Mouse (Mus musculus) midbrain, embryonic 12.5 days (tissue): Measurements from ENCODE around the gene Tmem181a. TPM values are rescaled to one million over a fixed set of nuclear protein-coding genes. Genes with fewer than 3 reads are reported as not detected.
"Not testable (repeated sequence)": the region's sequence is repeated elsewhere in the genome, so short reads cannot be mapped to it uniquely, and the experiment has no call there.

Source experiments
- ATAC-seq: fragments of 200-750 bp; cut with Nextera tagmentation; 2 replicates; pipeline ENCODE4 v1.8.0; 2017; ENCODE audit warnings: low read depth, moderate TSS enrichment, moderate library complexity; ENCODE audit not compliant: low FRiP score
- H3K27ac ChIP-seq: fragments of 300-500 bp; sonication (generic); replicated peaks from 2 replicates; pipeline ENCODE4 v1.5.1; 2016; ENCODE audit warnings: mild to moderate bottlenecking
- H3K27me3 ChIP-seq: fragments of 300-500 bp; sonication (generic); 2 replicates; pipeline ENCODE4 v1.6.1; 2016; ENCODE audit warnings: mild to moderate bottlenecking
- H3K36me3 ChIP-seq: fragments of 300-500 bp; sonication (generic); 2 replicates; pipeline ENCODE4 v1.6.1; 2016
- H3K4me1 ChIP-seq: fragments of 300-500 bp; sonication (generic); 2 replicates; pipeline ENCODE4 v1.6.1; 2016
- H3K4me2 ChIP-seq: fragments of 300-500 bp; sonication (generic); replicated peaks from 2 replicates; pipeline ENCODE4 v1.6.1; 2016; ENCODE audit warnings: mild to moderate bottlenecking, moderate library complexity
- H3K4me3 ChIP-seq: fragments of 300-500 bp; sonication (generic); 2 replicates; pipeline ENCODE4 v1.5.1; 2016; ENCODE audit warnings: mild to moderate bottlenecking
- H3K9ac ChIP-seq: fragments of 300-500 bp; sonication (generic); replicated peaks from 2 replicates; pipeline ENCODE4 v1.6.1; 2016; ENCODE audit warnings: mild to moderate bottlenecking, moderate library complexity
- H3K9me3 ChIP-seq: fragments of 300-500 bp; sonication (generic); 2 replicates; pipeline ENCODE4 v1.6.1; 2016; ENCODE audit warnings: mild to moderate bottlenecking
- WGBS: fragments of 180-500 bp; shearing (Covaris S2); methylation state at CpG from one replicate; pipeline ENCODE4 v1.1.7; 2016; 5-methylcytosine and 5-hydroxymethylcytosine counted together
- polyA plus RNA-seq: library from polyadenylated mRNA; unstranded; fragments of >200 nt; fragmentation: Nextera tagmentation; extraction: Ambion mirVana; gene quantifications from 2 replicates; pipeline ENCODE4 v1.2.1, GENCODE M21; 2016

Gene Tmem181a
- 28.1 and 29.1 TPM in 2 replicates for polyA plus RNA-seq

DNA sequence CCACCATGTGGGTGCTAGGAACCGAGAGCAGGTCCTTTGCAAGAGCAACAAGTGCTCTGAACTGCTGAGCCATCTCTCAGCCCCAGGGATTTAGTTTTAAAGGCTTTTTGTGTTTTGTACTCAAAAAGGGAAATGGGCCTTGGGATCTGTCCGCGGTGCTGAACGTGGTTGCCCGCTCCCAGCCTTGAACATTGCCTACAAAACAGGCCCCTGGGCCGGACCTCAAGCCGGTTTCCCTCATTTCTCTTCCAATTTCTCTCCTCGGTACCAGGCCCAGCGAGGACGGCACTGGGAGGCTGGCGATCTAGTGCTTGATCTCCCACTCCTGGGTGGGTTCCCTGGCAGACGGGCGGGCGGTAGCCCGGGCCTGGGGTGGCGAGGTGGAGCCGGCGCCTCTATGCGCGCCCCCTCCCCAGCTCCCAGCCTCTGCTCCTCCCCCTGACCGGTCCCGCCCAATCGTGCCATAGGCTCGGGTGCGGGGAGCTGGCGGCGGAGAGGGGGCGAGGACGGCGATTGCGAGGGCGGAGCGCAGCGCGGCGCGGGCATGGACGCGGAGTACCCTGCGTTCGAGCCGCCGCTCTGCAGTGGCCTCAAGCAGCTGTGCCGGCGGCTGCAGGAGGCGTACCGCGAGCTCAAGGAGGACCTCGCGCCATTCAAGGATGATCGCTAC, at the start of gene Tmem181a:
Tmem181a (plus strand) TSS at position 461 of the 670 bp plus-strand sequence.
- not testable (repeated sequence) for H3K4me1 ChIP-seq, H3K36me3 ChIP-seq, H3K27ac ChIP-seq, H3K9me3 ChIP-seq, H3K9ac ChIP-seq, H3K27me3 ChIP-seq
- ATAC-seq, result peak; percentile 56; the same call in 1 of the 2 replicates
- WGBS, result under 1% methylated on average over 22 of the region's 51 CpGs
- H3K4me3 ChIP-seq, result peak within 1 kb of the TSS; percentile 27
- H3K4me2 ChIP-seq, result peak within 1 kb of the TSS; percentile 46

DNA sequence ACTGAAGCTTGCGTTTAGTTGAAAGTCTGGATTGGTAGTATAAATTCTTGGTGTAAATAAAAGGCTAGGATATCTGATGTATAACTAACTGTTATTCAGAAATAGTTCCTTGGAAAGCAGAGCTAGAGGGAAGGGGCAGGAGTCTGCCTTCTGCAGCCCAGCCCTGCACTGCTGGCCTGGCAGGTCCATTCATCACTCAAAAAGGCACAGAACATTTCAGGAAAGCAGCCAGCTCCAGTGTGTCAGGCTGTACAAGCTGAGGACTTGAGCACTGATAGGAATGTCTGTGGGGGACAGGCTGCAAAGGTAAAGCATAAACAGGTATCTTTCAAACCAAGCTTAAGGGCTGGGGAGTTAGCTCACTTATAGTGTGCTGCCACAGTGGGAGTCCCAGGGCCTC, 44.9 kb upstream of the Tmem181a start:
- no peak for ATAC-seq
- Histone ChIP-seq H3K9me3 (no peaks in the 10 kb centered on the region), H3K27me3 (no peaks in the 10 kb centered on the region), H3K4me1 (no peaks in the 10 kb centered on the region), H3K27ac (no peak overlapping the region), H3K4me2 (no peak overlapping the region), H3K36me3 (peaks cover 86% of the 10 kb centered on the region), H3K4me3 (no peak overlapping the region), H3K9ac (no peak overlapping the region)
- 89% methylated on average over 1 of the region's 1 CpGs for WGBS

DNA sequence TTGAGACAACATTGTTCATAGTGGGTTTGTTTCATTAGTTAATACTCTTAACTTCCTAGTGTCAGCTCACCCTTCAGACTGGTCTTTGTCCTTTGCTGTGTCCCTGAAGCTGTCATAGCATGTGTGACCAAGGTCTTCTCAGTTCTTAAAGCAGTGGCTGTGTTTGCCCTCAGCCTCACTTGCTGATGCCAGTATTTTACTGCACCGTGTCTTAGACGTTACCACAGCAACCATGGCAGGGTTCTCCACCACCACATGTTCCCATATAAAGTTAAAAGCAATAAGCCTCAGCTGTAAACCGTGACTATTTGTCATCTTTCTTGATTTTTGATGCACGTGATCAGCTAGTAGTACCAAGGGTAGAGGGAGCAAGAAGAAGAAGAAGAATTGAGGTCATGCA, 41.0 kb upstream of the Tmem181a start:
- Histone ChIP-seq H3K27me3 (no peaks in the 10 kb centered on the region), H3K9me3 (no peaks in the 10 kb centered on the region), H3K4me2 (no peak overlapping the region), H3K9ac (no peak overlapping the region), H3K36me3 (peaks cover 62% of the 10 kb centered on the region), H3K4me1 (no peaks in the 10 kb centered on the region), H3K4me3 (no peak overlapping the region), H3K27ac (no peak overlapping the region)
- no peak for ATAC-seq
- WGBS, result 88% methylated on average over 4 of the region's 4 CpGs

DNA sequence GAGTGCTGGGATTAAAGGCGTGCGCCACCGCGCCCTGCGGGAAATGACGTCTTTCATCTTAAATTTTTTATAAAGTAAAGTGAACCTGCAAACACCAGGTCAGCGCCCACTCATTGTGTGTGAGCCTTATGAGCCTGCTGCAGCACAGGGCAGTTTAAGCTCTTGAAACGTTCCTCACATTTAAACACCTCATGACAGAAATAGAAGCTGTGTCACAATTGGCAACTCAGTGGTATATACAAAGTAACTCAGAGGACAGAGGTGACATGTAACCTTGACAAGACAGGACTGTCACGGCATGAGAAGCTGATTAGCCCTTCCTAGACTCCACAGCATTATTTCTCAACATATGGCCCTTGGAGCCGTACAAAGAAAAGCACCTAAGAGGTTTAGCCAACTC, 40.1 kb upstream of the Tmem181a start:
- Histone ChIP-seq H3K36me3 (peaks cover 58% of the 10 kb centered on the region), H3K9ac (no peak overlapping the region), H3K4me1 (no peaks in the 10 kb centered on the region), H3K4me2 (no peak overlapping the region), H3K9me3 (no peaks in the 10 kb centered on the region), H3K27me3 (no peaks in the 10 kb centered on the region), H3K4me3 (no peak overlapping the region), H3K27ac (no peak overlapping the region)
- no peak for ATAC-seq
- WGBS, result 94% methylated on average over 10 of the region's 10 CpGs

DNA sequence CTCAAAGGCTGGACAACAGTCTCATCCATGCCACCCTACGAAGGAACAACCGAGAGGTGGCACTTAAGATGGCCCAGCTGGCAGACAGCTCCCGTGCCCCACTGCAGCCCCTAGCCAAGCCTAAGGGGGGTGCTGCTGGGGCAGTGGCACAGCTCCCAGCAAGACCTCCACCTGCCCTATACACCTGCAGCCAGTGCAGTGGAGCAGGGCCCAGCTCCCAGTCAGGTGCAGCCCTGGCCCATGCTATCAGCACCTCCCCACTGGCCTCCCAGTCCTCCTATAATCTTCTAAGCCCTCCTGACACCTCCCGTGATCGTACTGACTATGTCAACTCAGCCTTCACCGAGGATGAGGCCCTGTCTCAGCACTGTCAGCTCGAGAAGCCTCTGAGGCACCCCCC, 24.0 kb upstream of the Tmem181a start:
- not testable (repeated sequence) for H3K36me3 ChIP-seq, H3K9ac ChIP-seq, H3K4me2 ChIP-seq, H3K9me3 ChIP-seq, H3K27ac ChIP-seq, ATAC-seq, H3K27me3 ChIP-seq, H3K4me1 ChIP-seq, H3K4me3 ChIP-seq
- no CpG with 5 or more reads among the region's 7 CpGs for WGBS

DNA sequence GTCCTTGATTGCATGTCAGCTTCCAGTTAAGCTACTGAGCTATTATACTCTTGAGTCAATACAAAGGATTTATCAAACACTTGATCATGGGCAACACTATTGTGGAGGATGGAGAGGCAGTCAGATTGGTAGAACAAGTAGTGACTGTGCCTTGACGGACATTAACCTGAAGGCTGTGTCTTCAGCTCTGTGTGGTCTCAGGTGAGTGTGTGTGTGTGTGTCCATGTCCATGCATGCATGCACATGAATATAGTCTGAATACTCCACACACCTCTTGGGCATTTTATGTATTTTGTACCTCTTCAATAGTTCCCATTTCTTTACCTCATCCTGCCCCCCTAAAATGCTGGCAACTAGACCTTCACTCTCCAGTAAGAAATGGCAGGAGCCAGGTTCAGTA, 5.4 kb upstream of the Tmem181a start:
- ATAC-seq, H3K36me3 ChIP-seq, H3K4me2 ChIP-seq, H3K27me3 ChIP-seq, H3K27ac ChIP-seq, H3K9me3 ChIP-seq, H3K4me1 ChIP-seq, H3K4me3 ChIP-seq, H3K9ac ChIP-seq: not testable (repeated sequence)
- WGBS, result 100% methylated on average over 1 of the region's 1 CpGs

DNA sequence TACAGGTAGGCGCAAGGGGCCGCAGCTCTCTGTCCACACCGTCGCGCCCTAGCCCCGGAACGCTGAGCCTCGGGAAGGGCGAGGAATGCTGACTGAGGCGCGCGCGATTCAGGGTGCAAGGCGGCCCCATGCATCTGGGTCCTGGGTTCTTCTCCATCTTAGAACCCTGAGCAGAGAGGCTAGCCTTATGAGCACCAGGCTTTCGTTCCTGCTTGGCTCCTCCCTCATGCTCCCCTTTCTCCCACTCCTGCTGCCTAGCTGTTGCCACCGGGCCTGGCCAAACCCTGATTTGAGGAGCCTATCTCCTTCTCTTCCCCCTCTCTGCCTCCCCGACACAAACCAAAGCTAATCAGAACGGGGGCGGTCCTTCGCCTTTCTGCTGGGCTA, 403 bp downstream of the Tmem181a start:
- not testable (repeated sequence) for ATAC-seq, H3K9me3 ChIP-seq, H3K9ac ChIP-seq, H3K27me3 ChIP-seq, H3K27ac ChIP-seq, H3K4me1 ChIP-seq, H3K36me3 ChIP-seq
- Histone ChIP-seq H3K4me3 (peak overlapping the region; percentile 27), H3K4me2 (peak overlapping the region; percentile 46)
- 3% methylated on average over 12 of the region's 20 CpGs for WGBS

DNA sequence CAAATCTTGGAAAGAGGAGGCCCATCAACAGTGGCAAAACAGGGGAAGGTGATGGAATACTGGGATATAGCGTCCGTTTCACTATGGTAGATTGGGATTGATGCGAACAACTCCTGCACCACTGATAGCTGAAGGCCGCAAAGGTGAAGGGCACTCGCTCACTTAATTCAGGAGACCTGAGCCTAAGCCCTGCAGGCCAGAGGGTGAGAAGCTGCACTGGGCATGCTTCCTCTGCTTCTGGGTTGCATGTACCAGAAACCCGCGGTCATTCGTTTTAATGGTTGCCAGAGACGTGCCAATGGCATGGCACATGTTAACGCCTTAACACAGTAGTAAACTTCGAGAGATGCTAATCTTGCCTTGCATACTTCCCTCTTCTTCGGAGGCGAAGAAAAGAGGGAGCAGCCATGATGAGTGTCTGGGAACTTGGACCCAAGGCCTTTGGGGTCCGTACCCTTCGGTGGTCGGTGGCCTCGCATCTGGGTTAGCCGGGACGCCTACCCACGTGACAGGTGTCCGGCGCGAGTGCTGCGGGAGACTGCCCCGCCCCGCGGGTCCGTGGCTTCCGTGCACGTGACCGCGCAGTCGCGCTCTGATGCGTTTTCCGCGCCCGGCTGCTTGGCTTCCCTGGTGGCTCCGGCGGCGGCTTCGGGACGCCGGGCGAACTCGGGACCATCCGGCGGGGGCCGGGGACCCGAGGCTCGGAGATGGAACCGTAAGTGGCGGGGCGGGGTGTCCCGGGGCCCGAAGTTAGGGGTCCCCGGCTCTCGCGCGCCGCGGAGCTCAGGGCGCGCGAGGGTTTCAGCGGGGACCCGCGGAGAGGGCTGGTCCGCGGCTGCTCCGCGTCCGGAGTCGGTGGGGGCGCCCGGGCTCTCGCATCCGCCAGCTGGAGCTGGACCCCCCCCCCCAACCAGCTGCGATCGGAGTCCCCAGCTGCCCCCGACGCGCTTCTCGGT, 13.5 kb downstream of the Tmem181a start:
- Histone ChIP-seq H3K9ac (peak overlapping the region; percentile 55), H3K4me3 (peak overlapping the region; percentile 55), H3K4me2 (peak overlapping the region; percentile 50)
- not testable (repeated sequence) for H3K27ac ChIP-seq, H3K36me3 ChIP-seq, H3K27me3 ChIP-seq, H3K4me1 ChIP-seq, H3K9me3 ChIP-seq
- ATAC-seq, result peak; percentile 87
- WGBS, result 2% methylated on average over 67 of the region's 84 CpGs

DNA sequence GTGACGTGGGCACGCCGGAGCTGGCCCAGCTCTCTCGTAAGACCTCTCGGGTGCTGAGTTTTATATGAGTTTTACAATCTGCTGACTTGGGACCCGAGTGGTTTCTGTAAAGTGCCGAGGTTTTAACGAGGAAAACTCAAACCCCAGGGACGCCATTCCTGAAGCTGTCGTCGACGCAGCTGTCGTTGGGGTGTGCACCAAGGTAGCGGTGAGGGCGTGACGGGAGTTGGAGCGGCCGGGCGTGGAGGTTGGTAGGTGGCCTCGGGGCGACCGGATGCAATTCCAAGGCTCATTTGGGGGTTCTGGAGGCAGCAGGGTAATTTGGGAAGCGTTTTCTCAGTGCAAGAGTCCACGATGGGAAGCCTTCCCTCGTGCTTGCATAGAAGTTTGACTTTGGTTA, 14.2 kb downstream of the Tmem181a start:
- ATAC-seq, H3K9me3 ChIP-seq, H3K36me3 ChIP-seq, H3K4me1 ChIP-seq, H3K27ac ChIP-seq, H3K27me3 ChIP-seq: not testable (repeated sequence)
- WGBS, result under 1% methylated on average over 25 of the region's 25 CpGs
- H3K4me2 ChIP-seq, result peak overlapping the region; percentile 50
- H3K4me3 ChIP-seq, result peak overlapping the region; percentile 55
- peak overlapping the region; percentile 55 for H3K9ac ChIP-seq

DNA sequence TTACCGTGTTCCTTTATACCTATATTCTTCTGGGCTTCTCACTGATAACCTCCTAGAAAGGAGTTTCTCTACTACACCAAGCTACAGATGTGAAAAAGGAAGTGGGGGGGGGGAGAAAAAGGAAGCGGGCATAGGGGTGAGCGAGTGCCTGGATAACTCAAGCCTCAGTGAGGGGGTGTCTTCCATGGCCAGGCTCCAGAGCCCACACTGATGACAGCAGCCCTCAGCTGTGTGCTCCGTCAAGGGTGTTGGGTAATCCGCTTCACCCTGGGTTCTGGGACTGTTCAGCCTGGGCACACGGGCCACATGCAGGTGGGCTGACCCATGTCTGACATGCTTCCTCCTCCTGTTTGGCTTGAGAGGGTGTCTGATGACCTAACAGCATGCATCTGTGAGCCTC, 15.3 kb downstream of the Tmem181a start:
- H3K4me3 ChIP-seq, H3K27me3 ChIP-seq, H3K4me2 ChIP-seq, H3K36me3 ChIP-seq, ATAC-seq, H3K9ac ChIP-seq, H3K4me1 ChIP-seq, H3K9me3 ChIP-seq, H3K27ac ChIP-seq: not testable (repeated sequence)
- WGBS, result 88% methylated on average over 6 of the region's 6 CpGs

DNA sequence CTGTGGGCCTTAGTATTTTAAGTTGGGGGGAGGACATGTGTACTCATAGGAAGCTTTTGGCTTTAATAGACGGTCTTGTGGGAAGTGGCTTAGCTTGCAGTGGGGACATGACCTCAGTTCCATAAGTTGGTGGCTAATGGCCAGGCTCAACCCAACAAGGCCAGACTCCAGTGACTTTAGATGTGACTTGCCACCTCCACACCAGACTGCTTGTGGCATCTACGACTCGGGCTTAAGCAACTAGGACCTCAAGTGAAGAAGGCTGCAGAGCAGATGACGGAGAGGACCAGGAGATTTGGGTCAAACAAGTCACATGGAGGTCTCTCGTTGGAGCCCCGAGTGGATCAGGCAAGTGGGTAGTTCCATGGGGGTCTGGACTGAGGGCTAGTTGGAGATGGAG, 18.0 kb downstream of the Tmem181a start:
- H3K4me3 ChIP-seq, ATAC-seq, H3K4me1 ChIP-seq, H3K27ac ChIP-seq, H3K4me2 ChIP-seq, H3K27me3 ChIP-seq, H3K9ac ChIP-seq, H3K9me3 ChIP-seq, H3K36me3 ChIP-seq: not testable (repeated sequence)
- 86% methylated on average over 6 of the region's 6 CpGs for WGBS

DNA sequence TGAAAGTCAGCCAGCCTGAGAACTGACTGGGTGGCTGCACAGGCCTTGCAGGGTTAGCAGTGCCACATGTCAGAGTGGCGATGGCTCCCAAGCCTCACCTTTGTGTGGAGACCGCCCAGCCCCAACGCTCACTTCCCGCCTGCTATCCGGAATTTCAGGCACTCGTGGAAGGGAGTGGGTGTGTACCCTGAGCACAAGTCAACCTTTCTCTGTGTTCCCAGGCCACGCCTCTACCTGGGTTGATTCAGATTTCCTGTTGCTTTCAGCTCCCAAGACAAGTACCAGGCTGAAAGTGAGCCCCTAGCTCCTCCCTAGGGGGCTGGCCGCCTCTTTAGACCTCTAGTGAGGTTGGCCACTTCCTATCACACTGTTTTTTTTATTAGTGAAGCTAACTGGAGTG, 22.5 kb downstream of the Tmem181a start:
- ATAC-seq, H3K4me3 ChIP-seq, H3K9me3 ChIP-seq, H3K9ac ChIP-seq, H3K4me1 ChIP-seq, H3K36me3 ChIP-seq, H3K27ac ChIP-seq, H3K27me3 ChIP-seq, H3K4me2 ChIP-seq: not testable (repeated sequence)
- 73% methylated on average over 8 of the region's 8 CpGs for WGBS
